Mouse (Mus musculus) lung, adult 2 months (tissue): Measurements from ENCODE around the gene Taok3. TPM values are rescaled to one million over a fixed set of nuclear protein-coding genes. Genes with fewer than 3 reads are reported as not detected.

ENCODE experiments used
- DNase-seq: peaks from one replicate; pipeline ENCODE4 v3.0.0; 2022
- H3K4me1 ChIP-seq: fragments of 200-500 bp; 2 replicates; pipeline ENCODE4 v1.6.1; 2011; ENCODE audit warnings: low read length; ENCODE audit not compliant: control insufficient read depth, insufficient read depth
- H3K4me3 ChIP-seq: fragments of 200-500 bp; replicated peaks from 2 replicates; pipeline ENCODE3; 2011; ENCODE audit warnings: low read depth, mild to moderate bottlenecking, control low read depth, low read length; ENCODE audit errors: extremely low read depth
- CTCF ChIP-seq: fragments of 200-500 bp; IDR thresholded peaks from 2 replicates; pipeline ENCODE4 v1.5.1; 2011; ENCODE audit warnings: mild to moderate bottlenecking, low read length, control low read depth; ENCODE audit not compliant: insufficient read depth
- POLR2A ChIP-seq: fragments of 200-500 bp; IDR thresholded peaks from 2 replicates; pipeline ENCODE4 v1.6.1; 2011; ENCODE audit warnings: low read depth, mild to moderate bottlenecking, control low read depth, low read length, borderline replicate concordance; ENCODE audit errors: extremely low read depth
- WGBS: fragments of 180-500 bp; shearing (Covaris S2); methylation state at CpG from one replicate; pipeline ENCODE4 v1.1.7; 2018; 5-methylcytosine and 5-hydroxymethylcytosine counted together
- polyA plus RNA-seq: library from polyadenylated mRNA; depleted of rRNA; stranded (reverse); fragments of >200 nt; gene quantifications from 2 replicates; pipeline ENCODE4 v1.2.3, GENCODE M21; 2012

Taok3 gene
- polyA plus RNA-seq, 1 experiment: 40.5 TPM

- WGBS: 73% methylated on average over 4 of the region's 4 CpGs
- peaks cover 11% of the 10 kb centered on the region for H3K4me1 ChIP-seq
- DNase-seq: no peak
- TF ChIP-seq CTCF: no peak
- TF ChIP-seq POLR2A: no peak
- no peak overlapping the region for H3K4me3 ChIP-seq
Measured at GRCm38 (mm10) chr5:117123840-117124239, 3.9 kb downstream of the Taok3 start.

GRCm38 (mm10) chr5:117125482-117126346 is 5.8 kb downstream of the Taok3 start:
- WGBS: 88% methylated on average over 16 of the region's 16 CpGs
- peaks cover 11% of the 10 kb centered on the region for H3K4me1 ChIP-seq
- H3K4me3 ChIP-seq: no peak overlapping the region
- TF ChIP-seq POLR2A (no peak), CTCF (no peak)
- DNase-seq: no peak

- 72% methylated on average over 4 of the region's 4 CpGs for WGBS
- DNase-seq: no peak
- H3K4me3 ChIP-seq: no peak overlapping the region
- H3K4me1 ChIP-seq: peaks cover 11% of the 10 kb centered on the region
- TF ChIP-seq CTCF (no peak), POLR2A (no peak)
Measured at GRCm38 (mm10) chr5:117127051-117127450, 7.1 kb downstream of the Taok3 start.

GRCm38 (mm10) chr5:117130726-117131125 is 10.8 kb downstream of the Taok3 start:
- 79% methylated on average over 15 of the region's 15 CpGs for WGBS
- Histone ChIP-seq H3K4me1 (peaks cover 3% of the 10 kb centered on the region), H3K4me3 (no peak overlapping the region)
- no peak for TF ChIP-seq CTCF
- no peak for TF ChIP-seq POLR2A
- no peak for DNase-seq

- TF ChIP-seq POLR2A: peak; percentile 40; the same call in 1 of the 2 replicates
- TF ChIP-seq CTCF: no peak
- Histone ChIP-seq H3K4me1 (peaks cover 20% of the 10 kb centered on the region), H3K4me3 (peak overlapping the region; percentile 50)
- 40% methylated on average over 17 of the region's 17 CpGs for WGBS
- DNase-seq: peak; percentile 71
Measured at GRCm38 (mm10) chr5:117133446-117134065, 13.6 kb downstream of the Taok3 start.

GRCm38 (mm10) chr5:117134066-117134888 is 14.3 kb downstream of the Taok3 start:
- no peak for DNase-seq
- Histone ChIP-seq H3K4me3 (no peak overlapping the region), H3K4me1 (peaks cover 20% of the 10 kb centered on the region)
- no peak for TF ChIP-seq POLR2A
- no peak for TF ChIP-seq CTCF
- WGBS: 35% methylated on average over 19 of the region's 19 CpGs

- no peak for DNase-seq
- no peak overlapping the region for H3K4me3 ChIP-seq
- WGBS: 30% methylated on average over 3 of the region's 3 CpGs
- TF ChIP-seq CTCF: no peak
- TF ChIP-seq POLR2A: no peak
- H3K4me1 ChIP-seq: peaks cover 22% of the 10 kb centered on the region
Measured at GRCm38 (mm10) chr5:117134889-117135456, 15.0 kb downstream of the Taok3 start.

- 10% methylated on average over 9 of the region's 9 CpGs for WGBS
- TF ChIP-seq CTCF: no peak
- no peak for TF ChIP-seq POLR2A
- Histone ChIP-seq H3K4me1 (peaks cover 24% of the 10 kb centered on the region), H3K4me3 (no peak overlapping the region)
- DNase-seq: peak; percentile 48
Measured at GRCm38 (mm10) chr5:117135869-117136268, 15.9 kb downstream of the Taok3 start.

- H3K4me3 ChIP-seq: no peak overlapping the region
- 83% methylated on average over 5 of the region's 5 CpGs for WGBS
- H3K4me1 ChIP-seq: peaks cover 24% of the 10 kb centered on the region
- TF ChIP-seq CTCF (no peak), POLR2A (no peak)
- no peak for DNase-seq
Measured at GRCm38 (mm10) chr5:117136570-117136969, 16.6 kb downstream of the Taok3 start.
